In the genomic region with DNA sequence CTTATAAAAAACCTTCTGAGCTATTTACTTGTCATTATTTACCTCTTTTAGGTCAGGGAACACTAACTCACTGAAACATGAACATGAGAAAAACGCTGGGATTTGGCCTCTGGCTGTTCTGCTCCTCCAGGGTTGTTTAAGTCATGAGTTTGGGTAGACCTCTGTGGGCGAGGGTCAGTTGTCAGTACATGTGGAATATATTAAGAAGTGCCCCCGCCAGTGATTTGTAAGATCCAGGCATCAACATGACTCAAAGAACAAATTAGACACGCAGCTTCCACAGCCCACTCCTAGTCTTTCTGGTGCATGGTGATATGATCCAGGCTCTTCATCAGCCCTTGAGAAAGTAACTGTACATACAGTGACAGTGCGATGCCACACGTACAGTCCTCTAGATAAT, we compare ENCODE assay signal across 19 mouse cellular contexts.
"Had no signal": no experiment of that assay in that cellular context is flagged by ENCODE, and none has a peak within 500 bp of the region (broad histone marks: within the 10 kb centered on the region; RNA-seq: fewer than 3 reads in every experiment).

No protein-coding gene starts in this region.

- H3K36me3 ChIP-seq: limb, embryonic 12.5 days; limb, embryonic 15.5 days; midbrain, embryonic 12.5 days; midbrain, embryonic 15.5 days; neural tube, embryonic 12.5 days; neural tube, embryonic 15.5 days; stomach, embryonic 15.5 days had no signal

- H3K4me3 ChIP-seq: limb, embryonic 12.5 days; limb, embryonic 15.5 days; midbrain, embryonic 12.5 days; midbrain, embryonic 15.5 days; neural tube, embryonic 12.5 days; neural tube, embryonic 15.5 days; stomach, embryonic 15.5 days had no signal

- H3K27ac ChIP-seq: kidney, postnatal 0 days; limb, embryonic 12.5 days; limb, embryonic 15.5 days; liver, embryonic 14.5 days; macrophage; midbrain, embryonic 12.5 days; midbrain, embryonic 15.5 days; neural tube, embryonic 12.5 days; neural tube, embryonic 15.5 days; stomach, embryonic 15.5 days had no signal

- H3K4me1 ChIP-seq: limb, embryonic 12.5 days; limb, embryonic 15.5 days; midbrain, embryonic 12.5 days; midbrain, embryonic 15.5 days; neural tube, embryonic 12.5 days; neural tube, embryonic 15.5 days; stomach, embryonic 15.5 days had no signal

- H3K9me3 ChIP-seq: limb, embryonic 12.5 days; limb, embryonic 15.5 days; midbrain, embryonic 12.5 days; midbrain, embryonic 15.5 days; neural tube, embryonic 12.5 days; neural tube, embryonic 15.5 days; stomach, embryonic 15.5 days had no signal

- DNase-seq: kidney, postnatal 36 days; left cerebral cortex, postnatal 4 days; liver, postnatal 0 days; lung, embryonic 14.5 days; right cerebral cortex, adult 18-20 months; right cerebral cortex, postnatal 14 days; right cerebral cortex, postnatal 4 days; thymus, adult 18-20 months; thymus, postnatal 36 days had no signal

- H3K27me3 ChIP-seq: limb, embryonic 12.5 days; limb, embryonic 15.5 days; midbrain, embryonic 12.5 days; midbrain, embryonic 15.5 days; neural tube, embryonic 12.5 days; neural tube, embryonic 15.5 days; stomach, embryonic 15.5 days had no signal
